Mouse (Mus musculus): Measurements from ENCODE around the gene Lyzl4. TPM values are rescaled to one million over a fixed set of nuclear protein-coding genes. Genes with fewer than 3 reads are reported as not detected.

Lyzl4 gene
- total and polyA plus RNA-seq, 3 experiments, result not detected

DNA sequence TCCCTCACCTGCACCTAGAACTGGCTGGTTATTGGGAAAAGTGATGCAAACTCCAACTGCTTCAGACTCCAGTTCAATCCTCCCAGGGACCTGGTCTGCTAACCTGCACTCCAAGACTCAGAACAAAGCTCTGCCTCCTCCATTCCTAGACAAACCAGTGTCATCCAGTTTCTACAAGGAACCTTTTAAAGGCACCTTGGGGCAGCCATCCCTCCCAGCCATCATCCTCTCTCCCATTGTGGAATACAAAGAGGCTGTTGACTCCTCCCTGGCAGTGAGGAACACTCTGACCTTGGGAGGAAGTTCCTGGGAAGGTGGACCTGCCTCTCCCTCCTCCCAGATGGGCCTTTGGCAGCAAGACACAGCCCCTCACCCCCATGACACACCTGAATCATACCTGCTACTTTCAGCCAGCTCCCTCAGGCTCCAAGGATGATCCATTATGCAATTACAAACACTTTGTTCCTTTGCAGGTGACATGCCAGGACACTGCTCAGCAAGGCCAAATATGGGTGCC, 27.6 kb downstream of the Lyzl4 start:
- no peak overlapping the region for H3K27ac ChIP-seq (ENCODE audit: control insufficient read depth, low read depth, low read length)
- no peaks in the 10 kb centered on the region for H3K79me2 ChIP-seq (ENCODE audit: control insufficient read depth, insufficient read depth, low read length, poor library complexity)
- H3K4me3 ChIP-seq (ENCODE audit: control insufficient read depth in 1 of 2, insufficient read depth in 1 of 2, low read depth in 2 of 2, low read length in 2 of 2), result no peak overlapping the region
- H3K9ac ChIP-seq (ENCODE audit: control insufficient read depth, low read depth, low read length, poor library complexity, severe bottlenecking), result no peak overlapping the region
- DNase-seq (ENCODE audit: low read depth, low spot score), result no peak
- H3K4me1 ChIP-seq (ENCODE audit: control insufficient read depth in 1 of 2, insufficient read depth in 2 of 2, low read length in 2 of 2), result 0 out of 4 replicates have a peak, but pooled peaks cover 0 to 4% of the 10 kb centered on the region in 2 experiments
- H3K36me3 ChIP-seq (ENCODE audit: control insufficient read depth in 1 of 2, insufficient read depth in 2 of 2, low read length in 2 of 2), result no peaks in the 10 kb centered on the region
- TF ChIP-seq USF2 (IDR thresholded peaks at IDR 0.05; ENCODE audit: borderline replicate concordance in 1 of 2, insufficient read depth in 1 of 2, low read depth in 1 of 2, low read length in 2 of 2), result no peak
- H3K27me3 ChIP-seq (ENCODE audit: control insufficient read depth in 1 of 2, insufficient read depth in 2 of 2, low read length in 2 of 2), result peaks cover 0 to 2% of the 10 kb centered on the region in 2 experiments; a peak in 1 of 4 replicates
- no peaks in the 10 kb centered on the region for H3K9me3 ChIP-seq (replicated peaks; ENCODE audit: insufficient read depth, low read length)

- Histone ChIP-seq H3K36me3 (ENCODE audit: control insufficient read depth in 1 of 2, insufficient read depth in 2 of 2, low read length in 2 of 2) (no peaks in the 10 kb centered on the region), H3K27ac (ENCODE audit: control insufficient read depth, low read depth, low read length) (no peak overlapping the region), H3K27me3 (ENCODE audit: control insufficient read depth in 1 of 2, insufficient read depth in 2 of 2, low read length in 2 of 2) (peaks cover 0 to 2% of the 10 kb centered on the region in 2 experiments; a peak in 1 of 4 replicates), H3K9me3 (replicated peaks; ENCODE audit: insufficient read depth, low read length) (no peaks in the 10 kb centered on the region), H3K4me1 (ENCODE audit: control insufficient read depth in 1 of 2, insufficient read depth in 2 of 2, low read length in 2 of 2) (0 out of 4 replicates have a peak, but pooled peaks cover 0 to 4% of the 10 kb centered on the region in 2 experiments), H3K79me2 (ENCODE audit: control insufficient read depth, insufficient read depth, low read length, poor library complexity) (no peaks in the 10 kb centered on the region), H3K9ac (ENCODE audit: control insufficient read depth, low read depth, low read length, poor library complexity, severe bottlenecking) (no peak overlapping the region), H3K4me3 (ENCODE audit: control insufficient read depth in 1 of 2, insufficient read depth in 1 of 2, low read depth in 2 of 2, low read length in 2 of 2) (no peak overlapping the region)
- peak; percentile 45 for DNase-seq (ENCODE audit: low read depth, low spot score)
- TF ChIP-seq USF1 (IDR thresholded peaks at IDR 0.05; ENCODE audit: low read depth, low read length) (no peak), NRF1 (IDR thresholded peaks at IDR 0.05; ENCODE audit: insufficient read depth, low read depth, low read length, poor library complexity, severe bottlenecking) (no peak), MAZ (IDR thresholded peaks at IDR 0.05; ENCODE audit: low read depth, low read length) (peak; percentile 60; the same call in 1 of the 2 replicates), CHD1 (IDR thresholded peaks at IDR 0.05; ENCODE audit: low read depth, low read length) (no peak), EP300 (IDR thresholded peaks at IDR 0.05; ENCODE audit: low read depth in 1 of 2, low read length in 2 of 2) (peak; percentile 58 to 75), SIN3A (IDR thresholded peaks at IDR 0.05; ENCODE audit: low read length) (peak; percentile 62), RCOR1 (IDR thresholded peaks at IDR 0.05; ENCODE audit: low read depth, low read length) (peak; percentile 63; the same call in 1 of the 2 replicates), GATA1 (IDR thresholded peaks at IDR 0.05; ENCODE audit: low read depth, low read length) (peak; percentile 62), TCF12 (IDR thresholded peaks at IDR 0.05; ENCODE audit: low read depth, low read length) (peak; percentile 90), MAFK (IDR thresholded peaks at IDR 0.05; ENCODE audit: borderline replicate concordance, low read depth, low read length) (peak; percentile 46; the same call in 1 of the 2 replicates), ETS1 (IDR thresholded peaks at IDR 0.05; ENCODE audit: low read depth, low read length) (peak; percentile 86), BHLHE40 (IDR thresholded peaks at IDR 0.05; ENCODE audit: borderline replicate concordance, low read depth, low read length) (no peak), TAL1 (IDR thresholded peaks at IDR 0.05; ENCODE audit: low read length) (0 out of 2 replicates have a peak, but pooled peaks have one; percentile 30)
Observed at GRCm38 (mm10) chr9:121613192-121613591, 28.7 kb downstream of the Lyzl4 start.
